Mouse (Mus musculus): ENCODE measurements around the gene Sumf1. TPM values are rescaled to one million over a fixed set of nuclear protein-coding genes. Genes with fewer than 3 reads are reported as not detected.

Gene Sumf1
- polyA plus RNA-seq, 1 experiment from 2014 or later, result 28.4 TPM

GRCm38 (mm10) chr6:108065583-108065982, 119.8 kb downstream of the Sumf1 start:
- H3K4me3 ChIP-seq (ENCODE audit: low read depth, low read length), result peak overlapping the region; percentile 48
- ATAC-seq (ENCODE audit: insufficient read depth) (no peak), DNase-seq (peak; percentile 92)
- WGBS, result 18% methylated on average over 6 of the region's 6 CpGs
- no peaks in the 10 kb centered on the region for H3K27me3 ChIP-seq (ENCODE audit: insufficient read depth, low read length)
- TF ChIP-seq CTCF (IDR thresholded peaks at IDR 0.05; ENCODE audit: low read depth), result peak; percentile 64
- no peak overlapping the region for H3K9ac ChIP-seq
- no peaks in the 10 kb centered on the region for H3K4me1 ChIP-seq (ENCODE audit: insufficient read depth)
- H3K36me3 ChIP-seq (ENCODE audit: insufficient read depth), result no peaks in the 10 kb centered on the region
- H3K4me2 ChIP-seq, result peak overlapping the region; percentile 64
- peak overlapping the region; percentile 82 for H3K27ac ChIP-seq (ENCODE audit: low read depth)
- no peaks in the 10 kb centered on the region for H3K9me3 ChIP-seq (ENCODE audit: low read depth, low read length)

- ATAC-seq (ENCODE audit: insufficient read depth), result peak; percentile 98
- peak; percentile 42 for TF ChIP-seq CTCF (IDR thresholded peaks at IDR 0.05; ENCODE audit: low read depth)
- H3K27me3 ChIP-seq (ENCODE audit: insufficient read depth, low read length), result no peaks in the 10 kb centered on the region
- H3K9me3 ChIP-seq (ENCODE audit: low read depth, low read length), result no peaks in the 10 kb centered on the region
- H3K4me3 ChIP-seq (ENCODE audit: low read depth, low read length), result peak within 1 kb of the TSS; percentile 48
- H3K9ac ChIP-seq, result peak within 1 kb of the TSS; percentile 60
- under 1% methylated on average over 24 of the region's 24 CpGs for WGBS
- H3K4me2 ChIP-seq, result peak within 1 kb of the TSS; percentile 64
- no peaks in the 10 kb centered on the region for H3K4me1 ChIP-seq (ENCODE audit: insufficient read depth)
- peak; percentile 98 for DNase-seq
- peak within 1 kb of the TSS; percentile 82 for H3K27ac ChIP-seq (ENCODE audit: low read depth)
- H3K36me3 ChIP-seq (ENCODE audit: insufficient read depth), result no peaks in the 10 kb centered on the region
These were observed 120.4 kb downstream of the Sumf1 start, which contains the start of gene Setmar for GRCm38 (mm10) chr6:108064918-108065526. TSS of gene Setmar (plus strand) at chr6:108065045.

- H3K4me1 ChIP-seq (ENCODE audit: insufficient read depth), result no peaks in the 10 kb centered on the region
- H3K9me3 ChIP-seq (ENCODE audit: low read depth, low read length), result no peaks in the 10 kb centered on the region
- no peaks in the 10 kb centered on the region for H3K27me3 ChIP-seq (ENCODE audit: insufficient read depth, low read length)
- H3K36me3 ChIP-seq (ENCODE audit: insufficient read depth), result no peaks in the 10 kb centered on the region
- H3K9ac ChIP-seq, result no peak overlapping the region
- ATAC-seq (ENCODE audit: insufficient read depth) (no peak), DNase-seq (no peak)
- WGBS, result 59% methylated on average over 3 of the region's 3 CpGs
- no peak overlapping the region for H3K4me2 ChIP-seq
- H3K4me3 ChIP-seq (ENCODE audit: low read depth, low read length), result no peak overlapping the region
- H3K27ac ChIP-seq (ENCODE audit: low read depth), result no peak overlapping the region
- TF ChIP-seq CTCF (IDR thresholded peaks at IDR 0.05; ENCODE audit: low read depth), result no peak
These were observed 124.3 kb downstream of the Sumf1 start for GRCm38 (mm10) chr6:108061121-108061520.

GRCm38 (mm10) chr6:108058066-108058465, 127.3 kb downstream of the Sumf1 start:
- no peak for DNase-seq
- Histone ChIP-seq H3K4me2 (no peak overlapping the region), H3K36me3 (ENCODE audit: insufficient read depth) (no peaks in the 10 kb centered on the region), H3K9ac (no peak overlapping the region), H3K4me1 (ENCODE audit: insufficient read depth) (no peaks in the 10 kb centered on the region), H3K4me3 (ENCODE audit: low read depth, low read length) (no peak overlapping the region), H3K9me3 (ENCODE audit: low read depth, low read length) (no peaks in the 10 kb centered on the region), H3K27me3 (ENCODE audit: insufficient read depth, low read length) (no peaks in the 10 kb centered on the region), H3K27ac (ENCODE audit: low read depth) (no peak overlapping the region)
- no peak for TF ChIP-seq CTCF (IDR thresholded peaks at IDR 0.05; ENCODE audit: low read depth)
- no peak for ATAC-seq (ENCODE audit: insufficient read depth)
- WGBS, result 85% methylated on average over 5 of the region's 5 CpGs

GRCm38 (mm10) chr6:108057353-108057752, 128.0 kb downstream of the Sumf1 start:
- H3K27me3 ChIP-seq (ENCODE audit: insufficient read depth, low read length), result no peaks in the 10 kb centered on the region
- no peak overlapping the region for H3K27ac ChIP-seq (ENCODE audit: low read depth)
- H3K9ac ChIP-seq, result no peak overlapping the region
- 51% methylated on average over 4 of the region's 4 CpGs for WGBS
- H3K36me3 ChIP-seq (ENCODE audit: insufficient read depth), result no peaks in the 10 kb centered on the region
- H3K4me1 ChIP-seq (ENCODE audit: insufficient read depth), result no peaks in the 10 kb centered on the region
- DNase-seq (no peak), ATAC-seq (ENCODE audit: insufficient read depth) (no peak)
- H3K4me3 ChIP-seq (ENCODE audit: low read depth, low read length), result no peak overlapping the region
- H3K4me2 ChIP-seq, result no peak overlapping the region
- H3K9me3 ChIP-seq (ENCODE audit: low read depth, low read length), result no peaks in the 10 kb centered on the region
- TF ChIP-seq CTCF (IDR thresholded peaks at IDR 0.05; ENCODE audit: low read depth), result no peak

Other genes starting within 250 kb of the Sumf1 start
- 6.0 and 6.9 TPM in 2 replicates for gene Setmar, start 120.5 kb downstream of the Sumf1 start, polyA plus RNA-seq (2014; fragmentation: Nextera tagmentation; extraction: Ambion mirVana)
- 15.7 and 17.0 TPM in 2 replicates for gene Itpr1, start 27.5 kb upstream of the Sumf1 start, polyA plus RNA-seq (2014; fragmentation: Nextera tagmentation; extraction: Ambion mirVana)